Mouse (Mus musculus) MEL (cell line): ENCODE measurements around the gene Swt1. TPM values are rescaled to one million over a fixed set of nuclear protein-coding genes. Genes with fewer than 3 reads are reported as not detected.
A peak's percentile ranks its signal among the peaks of the same experiment; 100 is the strongest.

Source experiments
- DNase-seq: peaks from one replicate; pipeline ENCODE4 v3.0.0; 2011; ENCODE audit warnings: low read depth, low spot score
- H3K27ac ChIP-seq: 2 replicates; pipeline ENCODE4 v1.5.1; 2012; ENCODE audit warnings: low read depth, mild to moderate bottlenecking, control low read depth, low read length, moderate library complexity; ENCODE audit not compliant: control insufficient read depth
- H3K27me3 ChIP-seq, 2 experiments: fragments of 150-350 bp in 1 of 2; sonication (generic) in 1 of 2; 2 replicates each; pipeline ENCODE4 v1.6.1; 2012; ENCODE audit warnings: low read length in 2 of 2, mild to moderate bottlenecking in 2 of 2, improper control_type of control experiment in 1 of 2, moderate library complexity in 1 of 2; ENCODE audit not compliant: insufficient read depth in 2 of 2, control insufficient read depth in 1 of 2
- H3K36me3 ChIP-seq, 2 experiments: 2 replicates each; pipeline ENCODE4 v1.6.1; 2012 to 2014; ENCODE audit warnings: low read length in 2 of 2, improper control_type of control experiment in 1 of 2, inconsistent platforms in 1 of 2, mild to moderate bottlenecking in 1 of 2; ENCODE audit not compliant: insufficient read depth in 2 of 2, control insufficient read depth in 1 of 2
- H3K4me1 ChIP-seq, 2 experiments: fragments of 150-350 bp in 1 of 2; sonication (generic) in 1 of 2; 2 replicates each; pipeline ENCODE4 v1.6.1; 2012; ENCODE audit warnings: low read length in 2 of 2, improper control_type of control experiment in 1 of 2, mild to moderate bottlenecking in 1 of 2; ENCODE audit not compliant: insufficient read depth in 2 of 2, control insufficient read depth in 1 of 2
- H3K4me3 ChIP-seq, 2 experiments: fragments of 150-350 bp in 1 of 2; sonication (generic) in 1 of 2; 2 replicates each; pipeline ENCODE4 v1.5.1; 2012; ENCODE audit warnings: low read depth in 2 of 2, low read length in 2 of 2, mild to moderate bottlenecking in 2 of 2, moderate library complexity in 2 of 2, control low read depth in 1 of 2, improper control_type of control experiment in 1 of 2; ENCODE audit not compliant: control insufficient read depth in 1 of 2, insufficient read depth in 1 of 2
- H3K79me2 ChIP-seq: 2 replicates; pipeline ENCODE4 v1.6.1; 2012; ENCODE audit warnings: mild to moderate bottlenecking, low read length, moderate library complexity; ENCODE audit not compliant: control insufficient read depth, poor library complexity, insufficient read depth
- H3K9ac ChIP-seq: 2 replicates; pipeline ENCODE4 v1.6.1; 2012; ENCODE audit warnings: low read depth, mild to moderate bottlenecking, control low read depth, low read length, moderate library complexity; ENCODE audit not compliant: control insufficient read depth, poor library complexity, severe bottlenecking
- H3K9me3 ChIP-seq: fragments of 150-350 bp; sonication (generic); replicated peaks from 2 replicates; pipeline ENCODE4 v1.6.1; 2012; ENCODE audit warnings: mild to moderate bottlenecking, low read length, improper control_type of control experiment, moderate library complexity; ENCODE audit not compliant: insufficient read depth
- CTCF ChIP-seq, 3 experiments: IDR thresholded peaks in 2 of 3; conservative IDR thresholded peaks in 1 of 3; 2 replicates each; pipeline ENCODE4 v1.5.1; 2011 to 2012; ENCODE audit warnings: low read length in 3 of 3, low read depth in 2 of 3, mild to moderate bottlenecking in 2 of 3, improper control_type of control experiment in 1 of 3, inconsistent platforms in 1 of 3, mixed read lengths in 1 of 3, moderate library complexity in 1 of 3; ENCODE audit not compliant: control insufficient read depth in 1 of 3, insufficient read depth in 1 of 3, poor library complexity in 1 of 3, severe bottlenecking in 1 of 3
- E2F4 ChIP-seq: IDR thresholded peaks from 2 replicates; pipeline ENCODE4 v1.6.1; 2011; ENCODE audit warnings: low read depth, low read length, improper control_type of control experiment, borderline replicate concordance
- ELF1 ChIP-seq: IDR thresholded peaks from 2 replicates; pipeline ENCODE4 v1.6.1; 2014; ENCODE audit warnings: low read depth, mild to moderate bottlenecking, inconsistent platforms, low read length, improper control_type of control experiment, moderate library complexity
- EP300 ChIP-seq, 2 experiments: IDR thresholded peaks; 2 replicates each; pipeline ENCODE4 v1.6.1; 2011; ENCODE audit warnings: improper control_type of control experiment in 2 of 2, low read length in 2 of 2, low read depth in 1 of 2, mild to moderate bottlenecking in 1 of 2
- ETS1 ChIP-seq: IDR thresholded peaks from 2 replicates; pipeline ENCODE4 v1.6.1; 2012; ENCODE audit warnings: low read depth, mild to moderate bottlenecking, inconsistent platforms, low read length, improper control_type of control experiment, moderate library complexity
- GABPA ChIP-seq: IDR thresholded peaks from 2 replicates; pipeline ENCODE4 v1.6.1; 2012; ENCODE audit warnings: low read depth, mild to moderate bottlenecking, inconsistent platforms, low read length, improper control_type of control experiment, moderate library complexity
- GATA1 ChIP-seq: IDR thresholded peaks from 2 replicates; pipeline ENCODE4 v1.6.1; 2011; ENCODE audit warnings: low read depth, low read length, improper control_type of control experiment
- HCFC1 ChIP-seq: IDR thresholded peaks from 2 replicates; pipeline ENCODE4 v1.6.1; 2012; ENCODE audit warnings: low read depth, mild to moderate bottlenecking, inconsistent platforms, low read length, improper control_type of control experiment, moderate library complexity
- JUND ChIP-seq: IDR thresholded peaks from 2 replicates; pipeline ENCODE4 v1.6.1; 2011; ENCODE audit warnings: low read depth, mild to moderate bottlenecking, improper control_type of control experiment, low read length
- KAT2A ChIP-seq: conservative IDR thresholded peaks from 2 replicates; pipeline ENCODE4 v1.6.1; 2012; ENCODE audit warnings: low read depth, low read length, improper control_type of control experiment, inconsistent platforms
- MAFK ChIP-seq: IDR thresholded peaks from 2 replicates; pipeline ENCODE4 v1.6.1; 2011; ENCODE audit warnings: low read depth, mild to moderate bottlenecking, low read length, improper control_type of control experiment, borderline replicate concordance
- MAX ChIP-seq: IDR thresholded peaks from 2 replicates; pipeline ENCODE4 v1.6.1; 2011; ENCODE audit warnings: low read length, improper control_type of control experiment
- MEF2A ChIP-seq: IDR thresholded peaks from 2 replicates; pipeline ENCODE4 v1.6.1; 2014; ENCODE audit warnings: low read depth, mild to moderate bottlenecking, inconsistent platforms, low read length, improper control_type of control experiment; ENCODE audit not compliant: poor library complexity, insufficient replicate concordance, severe bottlenecking; ENCODE audit errors: extremely low read depth
- MXI1 ChIP-seq: IDR thresholded peaks from 2 replicates; pipeline ENCODE4 v1.6.1; 2011; ENCODE audit warnings: mild to moderate bottlenecking, low read depth, low read length, improper control_type of control experiment
- MYB ChIP-seq: IDR thresholded peaks from 2 replicates; pipeline ENCODE4 v1.6.1; 2011; ENCODE audit warnings: mild to moderate bottlenecking, low read depth, low read length, improper control_type of control experiment
- MYC ChIP-seq: IDR thresholded peaks from 2 replicates; pipeline ENCODE4 v1.6.1; 2011; ENCODE audit warnings: low read depth, mild to moderate bottlenecking, low read length, improper control_type of control experiment, moderate library complexity
- NELFE ChIP-seq: IDR thresholded peaks from 2 replicates; pipeline ENCODE4 v1.6.1; 2011; ENCODE audit warnings: low read depth, low read length, improper control_type of control experiment
- NRF1 ChIP-seq: IDR thresholded peaks from 2 replicates; pipeline ENCODE4 v1.6.1; 2014; ENCODE audit warnings: low read depth, mild to moderate bottlenecking, inconsistent platforms, low read length, improper control_type of control experiment, moderate library complexity; ENCODE audit not compliant: poor library complexity, insufficient read depth, severe bottlenecking
- POLR2AphosphoS5 ChIP-seq: IDR thresholded peaks from 2 replicates; pipeline ENCODE4 v1.6.1; 2012; ENCODE audit warnings: low read depth, borderline replicate concordance, mild to moderate bottlenecking, inconsistent platforms, low read length, moderate library complexity, mixed read lengths
- RAD21 ChIP-seq: IDR thresholded peaks from 2 replicates; pipeline ENCODE4 v1.6.1; 2011; ENCODE audit warnings: mild to moderate bottlenecking, low read depth, low read length, improper control_type of control experiment
- RCOR1 ChIP-seq: IDR thresholded peaks from 2 replicates; pipeline ENCODE4 v1.6.1; 2012; ENCODE audit warnings: low read depth, mild to moderate bottlenecking, inconsistent platforms, low read length, improper control_type of control experiment
- SIN3A ChIP-seq: IDR thresholded peaks from 2 replicates; pipeline ENCODE4 v1.6.1; 2012; ENCODE audit warnings: low read length, improper control_type of control experiment, inconsistent platforms
- SMC3 ChIP-seq: IDR thresholded peaks from 2 replicates; pipeline ENCODE4 v1.6.1; 2011; ENCODE audit warnings: low read depth, low read length, improper control_type of control experiment
- TAL1 ChIP-seq: IDR thresholded peaks from 2 replicates; pipeline ENCODE4 v1.6.1; 2012; ENCODE audit warnings: mild to moderate bottlenecking, inconsistent platforms, low read length, moderate library complexity, mixed read lengths
- TBP ChIP-seq: IDR thresholded peaks from 2 replicates; pipeline ENCODE4 v1.8.0; 2011; ENCODE audit warnings: low read depth, low read length, improper control_type of control experiment
- TCF12 ChIP-seq: IDR thresholded peaks from 2 replicates; pipeline ENCODE4 v1.6.1; 2014; ENCODE audit warnings: low read depth, mild to moderate bottlenecking, inconsistent platforms, low read length, improper control_type of control experiment, moderate library complexity
- UBTF ChIP-seq: IDR thresholded peaks from 2 replicates; pipeline ENCODE4 v1.6.1; 2012; ENCODE audit warnings: low read depth, mild to moderate bottlenecking, inconsistent platforms, low read length, improper control_type of control experiment, moderate library complexity, borderline replicate concordance; ENCODE audit not compliant: insufficient read depth
- USF1 ChIP-seq: IDR thresholded peaks from 2 replicates; pipeline ENCODE4 v1.6.1; 2014; ENCODE audit warnings: low read depth, mild to moderate bottlenecking, inconsistent platforms, low read length, improper control_type of control experiment, moderate library complexity
- USF2 ChIP-seq, 2 experiments: IDR thresholded peaks; 2 replicates each; pipeline ENCODE4 v1.6.1; 2011 to 2012; ENCODE audit warnings: improper control_type of control experiment in 2 of 2, low read length in 2 of 2, borderline replicate concordance in 1 of 2, inconsistent platforms in 1 of 2, low read depth in 1 of 2, mild to moderate bottlenecking in 1 of 2; ENCODE audit not compliant: insufficient read depth in 1 of 2
- ZC3H11A ChIP-seq: IDR thresholded peaks from 2 replicates; pipeline ENCODE4 v1.6.1; 2012; ENCODE audit warnings: low read depth, mild to moderate bottlenecking, inconsistent platforms, low read length, improper control_type of control experiment
- ZMIZ1 ChIP-seq: IDR thresholded peaks from 2 replicates; pipeline ENCODE4 v1.6.1; 2012; ENCODE audit warnings: low read depth, mild to moderate bottlenecking, inconsistent platforms, low read length, improper control_type of control experiment, moderate library complexity
- polyA plus RNA-seq, 2 experiments: library from polyadenylated mRNA; stranded (reverse) in 1 of 2; unstranded in 1 of 2; fragments of >175 nt in 1 of 2; fragments of >200 nt in 1 of 2; gene quantifications; 2 replicates each; pipeline versions ENCODE4 v1.2.1 to v1.2.4; 2012; ENCODE audit warnings: low replicate concordance in 2 of 2, low read depth in 1 of 2; ENCODE audit not compliant: insufficient read length in 2 of 2, insufficient read depth in 1 of 2, missing spikeins in 1 of 2
- total RNA-seq: library from RNA; depleted of rRNA; stranded (reverse); fragments of 300-350 nt; gene quantifications from 2 replicates; pipeline ENCODE4 v1.2.3, GENCODE M21; 2012

Swt1 gene
- total and polyA plus RNA-seq, 3 experiments = 13.5 to 13.7 TPM; not detected in 1

GRCm38 (mm10) chr1:151343571-151344282, 84.5 kb downstream of the Swt1 start (continued):
- TF ChIP-seq EP300 (IDR thresholded peaks at IDR 0.05; ENCODE audit: low read depth in 1 of 2, low read length in 2 of 2) (no peak; a peak in 2 of 4 replicates), RCOR1 (peak; percentile 51; the same call in 1 of the 2 replicates), SMC3 (peak; percentile 27), ZMIZ1 (peak; percentile 50; the same call in 1 of the 2 replicates), ELF1 (0 out of 2 replicates have a peak, but pooled peaks have one; percentile 18), TAL1 (no peak), RAD21 (no peak), JUND (no peak), CTCF (IDR thresholded peaks at IDR 0.05 in 2 of 3, conservative IDR thresholded peaks at IDR 0.05 in 1 of 3; ENCODE audit: control insufficient read depth in 1 of 3, insufficient read depth in 1 of 3, low read depth in 2 of 3, low read length in 3 of 3, poor library complexity in 1 of 3, severe bottlenecking in 1 of 3) (peak in 2 of 3 experiments; percentile 6 to 13; a peak in 2 of 6 replicates), GATA1 (no peak; the same call in 1 of the 2 replicates), HCFC1 (peak; percentile 16; the same call in 1 of the 2 replicates), ZC3H11A (no peak), MYC (no peak), GABPA (no peak)

GRCm38 (mm10) chr1:151342968-151343367, 85.3 kb downstream of the Swt1 start:
- Histone ChIP-seq H3K9me3 (no peaks in the 10 kb centered on the region), H3K36me3 (peaks cover 0 to 19% of the 10 kb centered on the region in 2 experiments; a peak in 2 of 4 replicates), H3K4me1 (peaks cover 6 to 17% of the 10 kb centered on the region in 2 experiments; a peak in 3 of 4 replicates), H3K79me2 (peaks cover 34% of the 10 kb centered on the region), H3K4me3 (peak overlapping the region; percentile 67 to 83), H3K9ac (peak overlapping the region; percentile 80), H3K27me3 (no peaks in the 10 kb centered on the region), H3K27ac (peak overlapping the region; percentile 87)
- no peak for TF ChIP-seq TBP
- TF ChIP-seq MAX = peak; percentile 41; the same call in 1 of the 2 replicates
- no peak for TF ChIP-seq POLR2AphosphoS5
- peak; percentile 14 to 28; a peak in 1 of 4 replicates for TF ChIP-seq EP300 (IDR thresholded peaks at IDR 0.05; ENCODE audit: low read depth in 1 of 2, low read length in 2 of 2)
- TF ChIP-seq KAT2A = no peak
- TF ChIP-seq SIN3A = peak; percentile 44
- TF ChIP-seq TAL1 = no peak
- TF ChIP-seq MXI1 = peak; percentile 61
- TF ChIP-seq TCF12 = no peak
- TF ChIP-seq ELF1 = peak; percentile 19; the same call in 1 of the 2 replicates
- TF ChIP-seq GATA1 = no peak
- TF ChIP-seq MAFK = no peak
- no peak for TF ChIP-seq MEF2A
- TF ChIP-seq UBTF = no peak
- TF ChIP-seq MYC = peak; percentile 67
- no peak for TF ChIP-seq HCFC1
- no peak for TF ChIP-seq JUND
- no peak for TF ChIP-seq CTCF (IDR thresholded peaks at IDR 0.05 in 2 of 3, conservative IDR thresholded peaks at IDR 0.05 in 1 of 3; ENCODE audit: control insufficient read depth in 1 of 3, insufficient read depth in 1 of 3, low read depth in 2 of 3, low read length in 3 of 3, poor library complexity in 1 of 3, severe bottlenecking in 1 of 3)
- no peak for TF ChIP-seq E2F4
- TF ChIP-seq ETS1 = no peak
- no peak for TF ChIP-seq USF1
- no peak for TF ChIP-seq NRF1
- no peak for TF ChIP-seq MYB
- TF ChIP-seq NELFE = no peak
- no peak for TF ChIP-seq SMC3
- TF ChIP-seq USF2 (IDR thresholded peaks at IDR 0.05; ENCODE audit: borderline replicate concordance in 1 of 2, insufficient read depth in 1 of 2, low read depth in 1 of 2, low read length in 2 of 2) = no peak
- TF ChIP-seq RAD21 = no peak
- DNase-seq = peak; percentile 77
